Mouse (Mus musculus): ENCODE measurements around the gene Cdh4.

- TF ChIP-seq CTCF (IDR thresholded peaks at IDR 0.05; ENCODE audit: borderline replicate concordance, insufficient read depth, low read length) (no peak), POLR2A (IDR thresholded peaks at IDR 0.05; ENCODE audit: low read depth, low read length) (no peak)
Measured at GRCm38 (mm10) chr2:179530436-179531040, 88.3 kb downstream of the Cdh4 start.

Data from embryonic fibroblast, embryonic 13.5 days (primary cell).